Mouse (Mus musculus) liver, postnatal 0 days (tissue): Measurements from ENCODE around the gene Sftpa1.

Experiments used
- CTCF ChIP-seq: sonication (generic); IDR thresholded peaks from 2 replicates; pipeline ENCODE4 v1.5.1; 2016; ENCODE audit warnings: antibody characterized with exemption, low read depth
- EP300 ChIP-seq: IDR thresholded peaks from 2 replicates; pipeline ENCODE4 v1.6.1; 2016; ENCODE audit warnings: antibody characterized with exemption, low read depth, mild to moderate bottlenecking

- TF ChIP-seq CTCF (no peak), EP300 (no peak)
Measured at GRCm38 (mm10) chr14:41167278-41167677, 35.7 kb downstream of the Sftpa1 start.
